Mouse (Mus musculus): Measurements from ENCODE around the gene Gas1. TPM values are rescaled to one million over a fixed set of nuclear protein-coding genes. Genes with fewer than 3 reads are reported as not detected.

Gas1 gene
- total RNA-seq, 2 experiments from 2014 or later = not detected

- ATAC-seq (replicated peaks; ENCODE audit: low FRiP score, poor library complexity, severe bottlenecking) = no peak
Observed at GRCm38 (mm10) chr13:60173591-60174524, 3.3 kb downstream of the Gas1 start.

- no peak for ATAC-seq (replicated peaks; ENCODE audit: low FRiP score, poor library complexity, severe bottlenecking)
Observed at GRCm38 (mm10) chr13:60173186-60173585, 4.0 kb downstream of the Gas1 start.

GRCm38 (mm10) chr13:60172366-60173017 lies 4.7 kb downstream of the Gas1 start:
- ATAC-seq (replicated peaks; ENCODE audit: low FRiP score, poor library complexity, severe bottlenecking) = no peak

- ATAC-seq (replicated peaks; ENCODE audit: low FRiP score, poor library complexity, severe bottlenecking) = no peak
Observed at GRCm38 (mm10) chr13:60171781-60172180, 5.4 kb downstream of the Gas1 start.

GRCm38 (mm10) chr13:60170898-60171715 lies 6.1 kb downstream of the Gas1 start:
- ATAC-seq (replicated peaks; ENCODE audit: low FRiP score, poor library complexity, severe bottlenecking) = no peak

- ATAC-seq (replicated peaks; ENCODE audit: low FRiP score, poor library complexity, severe bottlenecking) = no peak
Observed at GRCm38 (mm10) chr13:60169026-60169425, 8.1 kb downstream of the Gas1 start.

- no peak for ATAC-seq (replicated peaks; ENCODE audit: low FRiP score, poor library complexity, severe bottlenecking)
Observed at GRCm38 (mm10) chr13:60156294-60157126, 20.7 kb downstream of the Gas1 start.

- no peak for ATAC-seq (replicated peaks; ENCODE audit: low FRiP score, poor library complexity, severe bottlenecking)
Observed at GRCm38 (mm10) chr13:60154170-60154569, 23.0 kb downstream of the Gas1 start.

GRCm38 (mm10) chr13:60148235-60148634 lies 28.9 kb downstream of the Gas1 start:
- ATAC-seq (replicated peaks; ENCODE audit: low FRiP score, poor library complexity, severe bottlenecking) = no peak

GRCm38 (mm10) chr13:60147857-60148181 lies 29.3 kb downstream of the Gas1 start:
- no peak for ATAC-seq (replicated peaks; ENCODE audit: low FRiP score, poor library complexity, severe bottlenecking)

GRCm38 (mm10) chr13:60146994-60147856 lies 29.9 kb downstream of the Gas1 start:
- no peak for ATAC-seq (replicated peaks; ENCODE audit: low FRiP score, poor library complexity, severe bottlenecking)

GRCm38 (mm10) chr13:60146231-60146630 lies 30.9 kb downstream of the Gas1 start:
- no peak for ATAC-seq (replicated peaks; ENCODE audit: low FRiP score, poor library complexity, severe bottlenecking)

GRCm38 (mm10) chr13:60136962-60137361 lies 40.2 kb downstream of the Gas1 start:
- ATAC-seq (replicated peaks; ENCODE audit: low FRiP score, poor library complexity, severe bottlenecking) = no peak

- ATAC-seq (replicated peaks; ENCODE audit: low FRiP score, poor library complexity, severe bottlenecking) = no peak
Observed at GRCm38 (mm10) chr13:60134439-60134799, 42.7 kb downstream of the Gas1 start.

- ATAC-seq (replicated peaks; ENCODE audit: low FRiP score, poor library complexity, severe bottlenecking) = no peak
Observed at GRCm38 (mm10) chr13:60133716-60134438, 43.3 kb downstream of the Gas1 start.

GRCm38 (mm10) chr13:60131771-60132170 lies 45.4 kb downstream of the Gas1 start:
- no peak for ATAC-seq (replicated peaks; ENCODE audit: low FRiP score, poor library complexity, severe bottlenecking)

GRCm38 (mm10) chr13:60129541-60129940 lies 47.6 kb downstream of the Gas1 start:
- no peak for ATAC-seq (replicated peaks; ENCODE audit: low FRiP score, poor library complexity, severe bottlenecking)

- no peak for ATAC-seq (replicated peaks; ENCODE audit: low FRiP score, poor library complexity, severe bottlenecking)
Observed at GRCm38 (mm10) chr13:60126338-60126737, 50.8 kb downstream of the Gas1 start.
